Mouse (Mus musculus) cerebellum, adult 9-11 months (tissue): ENCODE results near the gene Cd59a.
A peak's percentile ranks its signal among the peaks of the same experiment; 100 is the strongest.
"Not testable (repeated sequence)": the region's sequence is repeated elsewhere in the genome, so short reads cannot be mapped to it uniquely, and the experiment has no call there.

Source experiments
- DNase-seq: peaks from one replicate; pipeline ENCODE4 v3.0.0; 2022

The Cd59a gene

DNA sequence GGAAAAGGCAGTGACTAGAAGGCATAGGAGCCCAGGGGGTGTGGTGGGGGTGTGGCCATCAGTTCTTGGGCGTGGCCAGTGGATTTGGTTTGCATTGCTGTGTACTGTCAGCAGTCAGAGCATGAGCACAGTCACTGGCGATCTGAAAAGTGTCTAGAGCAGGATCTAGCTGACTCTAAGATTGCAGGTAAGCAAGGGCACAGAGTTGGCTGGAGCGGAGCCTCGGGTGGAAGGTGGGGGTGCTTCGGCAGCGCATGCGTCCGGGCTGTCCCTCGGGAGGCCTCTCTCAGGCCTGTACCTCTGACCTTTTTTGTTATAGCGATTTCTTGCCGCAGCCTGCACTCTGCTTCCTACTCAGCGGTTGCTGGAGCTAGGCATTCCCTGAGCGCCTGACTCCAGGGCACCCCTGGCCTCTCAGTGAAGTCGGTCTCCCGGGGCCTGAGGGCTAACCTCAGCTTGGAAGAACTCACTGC is at the start of gene Cd59a:
TSS of gene Cd59a (plus strand) at position 61 of the 473 bp plus-strand sequence.
- DNase-seq: peak; percentile 81

DNA sequence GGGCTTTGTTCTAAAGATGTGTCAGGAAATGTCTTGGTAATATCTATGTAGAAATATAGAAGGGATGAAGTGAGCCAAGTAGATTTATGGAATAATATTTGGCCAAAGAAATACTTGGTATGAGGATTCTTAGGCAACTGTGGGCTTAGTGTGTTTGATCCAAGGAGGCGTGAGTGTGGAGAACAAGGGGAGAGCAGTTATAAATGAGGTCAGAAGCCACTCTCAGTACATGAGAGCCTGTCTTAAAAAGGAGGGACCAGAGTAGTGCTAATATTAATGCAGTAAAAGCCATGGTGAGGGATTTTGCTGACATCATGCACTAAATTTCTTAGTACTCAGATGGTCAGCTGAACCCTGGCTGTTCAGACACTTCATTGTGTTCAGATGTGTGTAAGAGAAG is 37.2 kb upstream of the Cd59a start:
- no peak for DNase-seq

DNA sequence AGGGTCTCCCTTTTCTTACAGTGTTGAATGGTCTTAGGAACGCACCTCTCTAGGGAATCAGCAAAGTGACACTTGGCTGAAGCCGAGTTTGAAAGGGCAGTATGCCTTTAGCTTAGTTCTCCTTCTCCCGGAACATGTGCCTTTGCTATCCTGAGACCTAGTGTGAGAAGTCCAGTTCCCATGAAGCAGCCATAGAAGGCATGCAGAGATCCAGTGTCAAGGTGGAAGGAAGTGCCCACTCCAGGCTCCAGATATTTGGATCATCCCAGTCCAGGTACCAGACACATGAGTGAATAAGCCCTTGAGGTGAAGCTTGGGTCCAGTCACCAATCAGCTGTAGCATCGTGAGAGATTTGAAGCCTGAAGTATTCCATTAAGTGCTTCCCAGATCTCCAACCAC is 36.6 kb upstream of the Cd59a start:
- no peak for DNase-seq

DNA sequence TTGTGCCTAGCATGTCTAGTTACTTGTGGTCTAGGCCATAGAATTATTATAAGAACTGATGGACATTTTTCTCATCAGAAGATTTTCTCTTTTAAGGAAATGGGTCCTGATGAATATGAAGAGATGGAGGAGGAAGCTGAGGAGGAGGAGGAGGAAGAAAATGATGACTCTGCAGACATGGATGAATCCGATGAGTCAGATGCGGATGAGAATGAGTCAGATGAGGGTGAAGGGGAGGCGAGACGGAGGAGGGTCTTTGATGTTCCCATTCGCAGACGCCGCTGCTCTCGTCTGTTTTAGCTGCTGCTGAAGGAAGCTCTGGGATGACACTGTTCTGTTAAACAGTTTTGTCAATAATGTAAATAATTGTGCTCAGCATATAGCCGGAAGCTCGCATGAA is 35.8 kb upstream of the Cd59a start:
- no peak for DNase-seq

DNA sequence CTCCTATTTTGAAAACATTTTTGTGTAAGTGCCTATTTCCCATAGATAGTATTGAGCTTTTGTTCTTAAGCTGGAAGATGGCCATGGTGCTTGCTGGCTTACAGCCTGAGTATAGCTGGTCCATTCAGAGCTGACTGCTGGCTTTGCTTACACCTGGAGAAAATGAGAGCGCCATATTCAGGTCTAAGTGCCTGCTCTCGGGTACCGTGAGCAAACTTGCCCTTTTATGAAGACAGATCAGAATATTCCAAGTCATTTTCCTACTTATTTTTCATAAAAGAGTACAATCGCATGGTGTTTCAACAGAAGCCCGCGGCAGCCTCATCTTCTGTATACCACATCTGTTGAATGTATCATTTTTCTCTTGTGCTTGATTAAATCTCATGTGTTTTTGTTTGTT is 34.6 kb upstream of the Cd59a start:
- DNase-seq: no peak

- no peak for DNase-seq
These were observed 32.9 kb upstream of the Cd59a start for GRCm38 (mm10) chr2:104062665-104063064.

DNA sequence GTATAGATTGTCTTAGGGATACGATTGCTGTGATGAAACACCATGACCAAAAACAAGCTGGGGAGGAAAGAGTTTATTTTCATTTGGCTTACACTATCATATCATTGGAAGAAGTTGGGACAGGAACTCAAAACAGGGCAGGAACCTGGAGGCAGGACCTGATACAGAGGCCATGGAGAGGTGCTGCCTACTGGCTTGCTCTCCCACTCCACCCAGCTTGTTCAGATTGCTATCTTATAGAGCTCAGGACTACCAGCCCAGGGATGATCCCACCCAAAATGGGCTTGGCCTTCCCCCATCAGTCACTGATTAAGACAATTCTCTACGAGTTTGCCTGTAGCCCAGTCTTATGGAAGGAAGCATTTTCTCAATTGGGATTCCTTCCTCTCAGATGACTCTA is 31.4 kb upstream of the Cd59a start:
- DNase-seq: no peak

DNA sequence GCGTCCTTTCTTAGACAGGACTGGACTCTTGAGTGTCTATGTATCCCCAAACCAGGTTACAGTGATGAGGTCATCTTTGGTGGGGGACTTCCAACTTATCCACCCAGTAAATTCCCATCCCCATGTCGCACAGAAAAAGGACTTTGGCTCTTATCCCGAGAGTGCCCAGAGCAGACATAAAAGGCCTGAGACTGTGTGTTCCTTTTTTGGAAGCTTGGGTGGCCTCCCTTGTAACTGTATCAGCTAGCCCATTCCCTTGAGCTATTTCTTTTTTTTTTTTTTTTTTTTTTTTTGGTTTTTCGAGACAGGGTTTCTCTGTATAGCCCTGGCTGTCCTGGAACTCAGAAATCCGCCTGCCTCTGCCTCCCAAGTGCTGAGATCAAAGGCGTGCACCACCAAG is 30.1 kb upstream of the Cd59a start, which contains the start of gene Gm10912:
TSS of gene Gm10912 (plus strand) at position 301 of the 400 bp plus-strand sequence.
- not testable (repeated sequence) for DNase-seq

GRCm38 (mm10) chr2:104068450-104068849 is 27.2 kb upstream of the Cd59a start, which contains the start of gene Gm10799:
TSS of gene Gm10799 (minus strand) at chr2:104068550.
- not testable (repeated sequence) for DNase-seq

- DNase-seq: peak; percentile 39
These were observed 25.9 kb upstream of the Cd59a start, which contains the start of gene Cd59b for GRCm38 (mm10) chr2:104069704-104070185. TSS of gene Cd59b (plus strand) at chr2:104069849.

GRCm38 (mm10) chr2:104078285-104078684 is 17.3 kb upstream of the Cd59a start:
- DNase-seq: not testable (repeated sequence)

- DNase-seq: not testable (repeated sequence)
These were observed 14.1 kb upstream of the Cd59a start for GRCm38 (mm10) chr2:104081436-104082050.

GRCm38 (mm10) chr2:104082474-104082873 is 13.1 kb upstream of the Cd59a start:
- DNase-seq: no peak

DNA sequence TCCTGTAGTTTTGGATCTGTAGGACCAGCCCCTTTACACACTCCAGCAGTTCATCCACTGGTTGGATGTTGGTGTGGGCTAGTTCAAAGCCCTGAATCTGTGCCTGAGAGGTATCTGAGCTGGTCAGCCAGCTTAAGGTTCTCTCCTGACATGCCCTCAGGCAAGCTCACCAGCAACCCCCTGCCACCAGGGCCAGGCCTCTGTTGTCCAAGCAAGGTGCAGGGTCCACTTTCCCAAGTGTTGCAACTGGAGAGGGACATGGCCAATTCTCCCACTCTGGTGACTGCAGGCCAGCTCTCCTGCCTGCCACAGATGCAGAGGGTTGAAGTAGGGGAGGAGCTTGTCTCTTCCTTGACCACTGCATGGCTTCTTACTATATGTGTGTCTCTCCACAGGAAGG is 11.6 kb upstream of the Cd59a start:
- not testable (repeated sequence) for DNase-seq

DNA sequence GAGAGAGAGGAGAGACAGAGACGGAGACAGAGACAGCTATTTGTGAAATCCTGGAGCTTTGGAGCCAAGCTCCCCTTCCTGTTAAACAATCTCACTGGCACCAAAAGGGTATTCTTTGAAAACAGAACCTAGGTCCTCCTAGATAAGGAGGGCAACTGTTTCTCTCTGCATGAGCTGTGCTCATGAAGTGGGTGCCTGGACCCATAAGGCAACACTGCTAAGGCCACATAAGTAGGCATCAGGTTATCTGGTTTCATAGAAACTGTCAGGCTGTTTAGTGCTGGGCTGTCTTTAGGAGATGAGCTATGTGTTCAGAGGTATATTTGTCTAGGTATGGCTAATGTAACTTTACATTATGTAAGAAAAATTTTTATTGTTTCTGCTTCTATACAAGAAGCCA is 8.0 kb upstream of the Cd59a start:
- not testable (repeated sequence) for DNase-seq

GRCm38 (mm10) chr2:104093305-104093704 is 2.3 kb upstream of the Cd59a start:
- DNase-seq: no peak

GRCm38 (mm10) chr2:104096256-104096655 is 655 bp downstream of the Cd59a start:
- no peak for DNase-seq

DNA sequence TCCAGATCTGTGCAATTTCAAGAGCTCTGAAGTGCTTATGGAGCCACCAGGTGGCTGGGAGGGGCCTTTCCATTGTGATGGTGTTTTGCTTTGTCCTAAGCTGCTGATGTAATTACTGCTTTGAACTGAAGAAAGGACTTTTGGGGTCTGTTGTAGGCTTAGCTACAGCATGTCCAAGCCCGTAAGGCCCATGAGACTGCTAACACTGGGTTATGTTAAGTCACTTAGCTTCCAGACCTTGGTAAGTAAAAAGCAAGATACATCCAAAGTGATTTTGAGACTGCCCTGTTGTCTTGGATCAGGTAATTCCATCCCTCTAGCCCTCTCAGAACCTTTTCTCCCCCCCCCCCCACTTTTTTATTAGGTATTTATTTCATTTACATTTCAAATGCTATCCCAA is 1.2 kb downstream of the Cd59a start:
- not testable (repeated sequence) for DNase-seq

DNA sequence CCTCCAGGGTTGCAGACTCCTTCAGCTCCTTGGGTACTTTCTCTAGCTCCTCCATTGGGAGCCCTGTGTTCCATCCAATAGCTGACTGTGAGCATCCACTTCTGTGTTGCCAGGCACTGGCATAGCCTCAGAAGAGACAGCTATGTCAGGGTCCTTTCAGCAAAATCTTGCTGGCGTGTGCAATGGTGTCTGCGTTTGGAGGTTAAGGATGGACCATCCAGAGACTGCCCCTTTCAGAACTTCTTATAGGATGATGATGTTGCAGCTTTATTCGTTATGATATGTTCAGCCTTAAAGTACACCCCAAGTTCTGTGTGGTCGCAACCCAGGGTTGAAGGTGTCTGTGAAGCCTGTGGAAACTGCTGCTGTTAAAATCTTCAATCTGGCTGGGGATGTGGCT is 1.8 kb downstream of the Cd59a start:
- not testable (repeated sequence) for DNase-seq

DNA sequence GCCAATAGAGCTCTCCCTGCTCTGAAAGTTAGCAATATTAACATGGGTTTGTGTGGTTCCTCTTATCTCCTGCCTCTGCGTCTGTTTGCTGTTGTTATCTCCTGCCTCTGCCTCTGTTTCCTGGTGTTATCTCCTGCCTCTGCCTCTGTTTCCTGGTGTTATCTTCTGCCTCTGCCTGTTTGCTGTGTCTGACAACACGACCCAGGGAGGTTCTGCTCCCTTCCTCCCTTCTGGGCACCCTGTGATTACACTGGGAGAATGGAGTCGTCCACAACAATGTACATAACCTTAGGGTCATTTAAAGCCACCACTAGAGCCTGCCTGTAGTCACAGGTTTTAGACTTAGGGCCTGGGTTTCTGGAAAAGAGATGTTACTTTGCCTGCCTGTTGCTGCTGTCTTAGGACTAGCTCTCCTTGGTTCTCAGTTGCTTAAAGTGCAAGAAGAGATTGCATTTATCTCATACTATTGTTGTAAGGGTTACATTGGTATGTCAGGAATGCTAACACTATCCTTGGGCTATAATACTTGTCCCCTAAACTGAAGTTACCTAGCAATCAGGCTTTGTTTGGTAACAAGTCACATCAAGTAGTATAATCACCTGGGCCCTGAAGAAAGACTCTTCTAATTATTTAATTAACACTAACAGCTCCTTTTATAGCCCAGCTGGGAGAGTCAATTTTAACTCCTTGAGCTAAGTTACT is 3.1 kb downstream of the Cd59a start:
- DNase-seq: no peak

GRCm38 (mm10) chr2:104099231-104099585 is 3.6 kb downstream of the Cd59a start:
- no peak for DNase-seq

- no peak for DNase-seq
These were observed 4.3 kb downstream of the Cd59a start for GRCm38 (mm10) chr2:104099946-104100345.

DNA sequence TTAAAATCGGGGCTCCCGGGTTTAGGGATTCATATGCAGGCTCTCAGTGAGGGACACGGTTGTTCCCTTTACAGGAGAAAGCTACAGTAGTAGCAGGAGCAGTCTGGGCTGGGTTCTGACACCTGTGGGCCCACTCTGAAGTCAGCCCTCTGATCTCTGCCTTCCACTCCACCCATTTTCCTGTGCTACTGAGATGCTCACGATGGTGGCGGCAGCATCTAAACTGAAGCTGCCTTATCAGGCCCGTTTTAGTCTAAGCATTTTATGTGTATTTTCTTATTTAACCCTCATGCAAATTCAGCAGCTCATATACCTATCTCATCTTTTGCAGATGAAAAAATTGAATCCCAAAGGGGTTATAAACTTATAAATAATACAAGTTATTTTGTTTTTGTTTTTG is 9.2 kb downstream of the Cd59a start:
- DNase-seq: no peak

GRCm38 (mm10) chr2:104109021-104109420 is 13.4 kb downstream of the Cd59a start:
- not testable (repeated sequence) for DNase-seq
